Mouse (Mus musculus) small intestine, adult 2 months (tissue): ENCODE data around the gene Soga3. TPM values are rescaled to one million over a fixed set of nuclear protein-coding genes. Genes with fewer than 3 reads are reported as not detected.

Experiments used
- H3K27ac ChIP-seq: fragments of 200-500 bp; 2 replicates; pipeline ENCODE4 v1.5.1; 2012; ENCODE audit warnings: low read depth, low read length, control low read depth, inconsistent platforms; ENCODE audit not compliant: insufficient read depth
- H3K27me3 ChIP-seq: fragments of 200-500 bp; 2 replicates; pipeline ENCODE4 v1.6.1; 2012; ENCODE audit warnings: mild to moderate bottlenecking, moderate library complexity, low read length, inconsistent platforms; ENCODE audit not compliant: control insufficient read depth, insufficient read depth
- H3K36me3 ChIP-seq: fragments of 200-500 bp; 2 replicates; pipeline ENCODE4 v1.6.1; 2012; ENCODE audit warnings: mild to moderate bottlenecking, low read length, control low read depth, inconsistent platforms; ENCODE audit not compliant: control insufficient read depth, insufficient read depth
- H3K4me1 ChIP-seq: fragments of 200-500 bp; 2 replicates; pipeline ENCODE4 v1.6.1; 2012; ENCODE audit warnings: low read length, inconsistent platforms, mixed read lengths; ENCODE audit not compliant: control insufficient read depth, insufficient read depth, insufficient read length
- H3K4me3 ChIP-seq: fragments of 200-500 bp; 2 replicates; pipeline ENCODE4 v1.5.1; 2012; ENCODE audit warnings: low read depth, mild to moderate bottlenecking, control low read depth, inconsistent platforms, low read length, moderate library complexity
- CTCF ChIP-seq: fragments of 200-500 bp; IDR thresholded peaks from 2 replicates; pipeline ENCODE4 v1.5.1; 2012; ENCODE audit warnings: low read depth, mild to moderate bottlenecking, control low read depth, inconsistent platforms, low read length, moderate library complexity, mixed read lengths; ENCODE audit not compliant: insufficient replicate concordance, insufficient read length; ENCODE audit errors: extremely low read depth
- POLR2A ChIP-seq: fragments of 200-500 bp; IDR thresholded peaks from 2 replicates; pipeline ENCODE4 v1.6.1; 2012; ENCODE audit warnings: low read depth, mild to moderate bottlenecking, control low read depth, inconsistent platforms, low read length, moderate library complexity
- WGBS: fragments of 180-500 bp; shearing (Covaris S2); methylation state at CpG from one replicate; pipeline ENCODE4 v1.1.7; 2018; 5-methylcytosine and 5-hydroxymethylcytosine counted together
- polyA plus RNA-seq: library from polyadenylated mRNA; depleted of rRNA; stranded (reverse); fragments of >200 nt; gene quantifications from 2 replicates; pipeline ENCODE4 v1.2.3, GENCODE M21; 2012; rRNA removed

The Soga3 gene
- 0.13 and 0.37 TPM in 2 replicates for polyA plus RNA-seq

GRCm38 (mm10) chr10:29143566-29144335 lies at the start of gene Soga3:
TSS of gene Soga3 (plus strand) at chr10:29143839.
- 3% methylated on average over 34 of the region's 34 CpGs for WGBS
- no peaks in the 10 kb centered on the region for H3K36me3 ChIP-seq

DNA sequence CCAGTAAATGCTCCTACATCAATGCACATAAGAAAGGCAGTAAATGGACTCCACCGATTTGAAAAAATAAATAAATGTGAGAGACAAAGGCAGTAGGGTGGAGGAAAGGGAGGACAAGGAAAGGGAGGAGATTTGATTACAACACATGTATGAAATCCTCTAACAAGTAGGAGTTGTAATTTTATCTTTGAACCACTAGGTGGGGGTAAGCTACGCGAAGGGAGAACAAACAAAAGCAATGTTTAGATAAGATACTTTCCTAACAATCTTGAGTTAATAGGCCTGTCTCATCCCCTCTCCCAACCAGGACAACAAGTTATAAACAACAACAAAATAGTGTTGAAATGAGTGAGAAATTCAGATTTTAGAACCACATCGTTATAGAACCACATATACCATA lies 36.7 kb upstream of the Soga3 start:
- TF ChIP-seq POLR2A (no peak), CTCF (no peak)
- WGBS = 15% methylated on average over 4 of the region's 4 CpGs
- Histone ChIP-seq H3K27ac (no peak overlapping the region), H3K4me1 (no peaks in the 10 kb centered on the region), H3K27me3 (no peaks in the 10 kb centered on the region), H3K36me3 (no peaks in the 10 kb centered on the region), H3K4me3 (no peak overlapping the region)

More at GRCm38 (mm10) chr10:29143566-29144335, at the start of gene Soga3:
- no peak for TF ChIP-seq POLR2A
- TF ChIP-seq CTCF = no peak
- Histone ChIP-seq H3K27ac (no peak within 1 kb of the TSS), H3K27me3 (peaks cover 15% of the 10 kb centered on the region), H3K4me3 (no peak within 1 kb of the TSS), H3K4me1 (no peaks in the 10 kb centered on the region)

- Histone ChIP-seq H3K4me1 (no peaks in the 10 kb centered on the region), H3K4me3 (no peak overlapping the region), H3K36me3 (no peaks in the 10 kb centered on the region), H3K27me3 (peaks cover 13% of the 10 kb centered on the region), H3K27ac (no peak overlapping the region)
- no peak for TF ChIP-seq POLR2A
- TF ChIP-seq CTCF = no peak
- 31% methylated on average over 7 of the region's 7 CpGs for WGBS
Measured at GRCm38 (mm10) chr10:29142556-29143105, 1.0 kb upstream of the Soga3 start.

DNA sequence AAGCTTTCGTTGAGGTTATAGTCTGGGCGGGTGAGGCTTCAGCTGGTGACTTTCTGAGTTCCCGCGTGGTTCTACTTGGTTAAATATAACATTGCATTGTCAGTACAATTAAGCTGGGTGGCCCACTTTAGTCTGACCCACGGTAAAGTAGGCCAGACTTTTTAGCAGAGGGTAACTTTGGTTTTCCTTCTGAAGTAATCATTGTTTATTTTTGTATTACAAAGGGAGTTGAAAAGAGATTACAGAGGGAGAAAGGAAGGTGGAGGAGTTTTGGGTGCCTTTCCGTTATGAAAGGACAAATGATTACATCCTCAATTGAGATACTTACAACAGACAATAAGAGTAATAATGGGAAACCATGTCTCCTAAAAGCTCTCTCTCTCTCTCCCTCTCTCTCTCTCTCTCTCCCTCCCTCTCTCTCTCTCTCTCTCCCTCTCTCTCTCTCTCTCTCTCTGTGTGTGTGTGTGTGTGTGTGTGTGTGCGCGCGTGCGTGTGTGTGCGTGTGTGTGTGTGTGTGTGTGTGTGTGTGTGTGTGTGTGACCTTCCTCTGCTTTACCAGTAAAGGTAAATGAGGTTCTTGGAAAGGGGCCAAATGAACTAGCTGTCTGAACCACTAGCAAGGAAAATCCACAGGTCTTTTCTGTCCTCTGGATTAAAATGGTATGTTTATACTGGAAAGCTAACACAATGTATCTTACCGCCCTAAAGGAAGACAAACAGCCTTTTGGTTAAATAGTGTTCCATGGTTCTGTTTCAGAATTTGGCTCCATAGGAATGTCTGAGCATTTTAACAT lies 1.2 kb downstream of the Soga3 start:
- Histone ChIP-seq H3K4me3 (no peak overlapping the region), H3K36me3 (no peaks in the 10 kb centered on the region), H3K4me1 (no peaks in the 10 kb centered on the region), H3K27me3 (peaks cover 15% of the 10 kb centered on the region), H3K27ac (no peak overlapping the region)
- 16% methylated on average over 7 of the region's 12 CpGs for WGBS
- TF ChIP-seq POLR2A = no peak
- no peak for TF ChIP-seq CTCF

- WGBS = 2% methylated on average over 22 of the region's 22 CpGs
Measured at GRCm38 (mm10) chr10:29146198-29146857, 2.7 kb downstream of the Soga3 start.

DNA sequence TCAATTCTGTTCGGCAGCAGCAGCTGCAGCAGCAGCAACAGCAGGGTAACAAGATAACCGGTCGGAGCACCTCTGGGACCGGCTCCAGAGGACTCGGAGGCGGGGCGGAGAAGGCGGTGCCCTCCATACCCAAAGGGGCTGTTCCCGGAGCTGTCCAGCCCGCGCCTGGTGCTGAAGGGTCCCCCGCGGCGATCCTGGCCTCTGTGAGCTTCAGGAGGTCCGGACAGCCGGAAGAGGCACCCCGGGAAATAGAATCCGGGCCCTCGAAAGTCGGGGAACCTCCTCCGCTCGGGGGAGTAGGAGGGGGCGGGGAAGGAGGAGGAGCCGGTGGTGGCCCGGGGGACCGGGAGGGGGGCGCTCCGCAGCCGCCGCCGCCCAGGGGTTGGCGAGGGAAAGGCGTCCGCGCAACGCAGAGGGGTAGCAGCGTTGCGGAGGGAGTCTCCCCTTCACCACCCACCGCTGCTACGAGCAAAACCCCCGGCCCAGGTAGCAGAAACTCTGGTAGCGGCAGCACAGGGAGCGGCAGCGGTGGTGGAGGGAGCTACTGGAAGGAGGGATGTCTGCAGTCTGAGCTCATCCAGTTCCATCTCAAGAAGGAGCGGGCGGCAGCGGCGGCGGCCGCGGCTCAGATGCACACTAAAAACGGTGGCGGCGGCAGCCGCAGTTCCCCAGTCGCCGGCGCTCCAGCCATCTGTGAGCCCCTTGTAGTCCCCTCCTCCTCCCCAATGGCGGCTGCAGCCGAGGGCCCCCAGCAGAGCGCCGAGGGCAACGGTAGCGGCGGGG lies 3.4 kb downstream of the Soga3 start:
- TF ChIP-seq POLR2A (no peak), CTCF (no peak)
- Histone ChIP-seq H3K36me3 (no peaks in the 10 kb centered on the region), H3K27ac (no peak overlapping the region), H3K27me3 (peaks cover 15% of the 10 kb centered on the region), H3K4me1 (no peaks in the 10 kb centered on the region), H3K4me3 (peak overlapping the region; percentile 43)
- WGBS = 2% methylated on average over 61 of the region's 65 CpGs

More at GRCm38 (mm10) chr10:29146198-29146857, 2.7 kb downstream of the Soga3 start:
- Histone ChIP-seq H3K27me3 (peaks cover 15% of the 10 kb centered on the region), H3K36me3 (no peaks in the 10 kb centered on the region), H3K4me3 (peak overlapping the region; percentile 43), H3K4me1 (no peaks in the 10 kb centered on the region), H3K27ac (no peak overlapping the region)
- no peak for TF ChIP-seq CTCF
- TF ChIP-seq POLR2A = no peak
